Mouse (Mus musculus): Measurements from ENCODE around the gene Zfp94. TPM values are rescaled to one million over a fixed set of nuclear protein-coding genes. Genes with fewer than 3 reads are reported as not detected.

Zfp94 gene
- total RNA-seq, 2 experiments from 2014 or later = 13.2 to 16.2 TPM

Small RNA genes within 50 kb of the gene (microRNA-seq; reads per million reads assigned to microRNA genes)
- gene Gm27592 = not detected

Other genes with a start within 250 kb of the Zfp94 start
- 10 to 100 TPM; 42.8 to 54.9 TPM for gene Zfp180, start 234.7 kb downstream of the Zfp94 start, total RNA-seq (2021)
- 10 to 100 TPM in 1 of 2 experiments, 1 to 10 TPM in 1; 8.9 to 13.0 TPM for gene Zfp112, start 204.4 kb downstream of the Zfp94 start, total RNA-seq (2021)
- gene Zfp235, start 182.5 kb downstream of the Zfp94 start, total RNA-seq (2021) = 10 to 100 TPM; 20.5 to 23.5 TPM
- 1 to 10 TPM; 3.3 to 4.3 TPM for gene Zfp114, start 141.6 kb downstream of the Zfp94 start, total RNA-seq (2021)
- 10 to 100 TPM; 11.2 to 11.9 TPM for gene Zfp111, start 105.2 kb downstream of the Zfp94 start, total RNA-seq (2021)
- gene Zfp109, start 79.1 kb downstream of the Zfp94 start, total RNA-seq (2021) = 10 to 100 TPM in 1 of 2 experiments, 1 to 10 TPM in 1; 8.6 to 10.8 TPM
- 1 to 10 TPM; 7.8 to 9.1 TPM for gene Zfp108, start 61.9 kb downstream of the Zfp94 start, total RNA-seq (2021)
- 10 to 100 TPM; 11.8 to 12.6 TPM for gene Zfp93, start 46.2 kb downstream of the Zfp94 start, total RNA-seq (2021)
- 10 to 100 TPM; 21.9 to 23.9 TPM for gene Zfp61, start 15.4 kb downstream of the Zfp94 start, total RNA-seq (2021)
- not detected for gene Tescl, start 17.3 kb upstream of the Zfp94 start, total RNA-seq (2021)
- not detected for gene Lypd5, start 32.5 kb upstream of the Zfp94 start, total RNA-seq (2021)
- under 1 TPM; 0.42 to 0.77 TPM for gene Kcnn4, start 53.6 kb upstream of the Zfp94 start, total RNA-seq (2021)
- 10 to 100 TPM; 39.6 to 51.1 TPM for gene Smg9, start 83.0 kb upstream of the Zfp94 start, total RNA-seq (2021)
- gene Irgc1, start 135.6 kb upstream of the Zfp94 start, total RNA-seq (2021) = under 1 TPM; 0.42 to 0.72 TPM
- gene Plaur, start 145.8 kb upstream of the Zfp94 start, total RNA-seq (2021) = 1 to 10 TPM in 1 of 2 experiments, under 1 TPM in 1; 0.91 to 1.7 TPM
- 100 to 1,000 TPM; 235 to 307 TPM for gene Cadm4, start 165.4 kb upstream of the Zfp94 start, total RNA-seq (2021)
- gene Zfp428, start 190.3 kb upstream of the Zfp94 start, total RNA-seq (2021) = 10 to 100 TPM; 47.9 to 49.4 TPM
- not detected for gene AC161166.1, start 195.8 kb upstream of the Zfp94 start, total RNA-seq (2021)
- 10 to 100 TPM; 80.8 to 89.2 TPM for gene Irgq, start 214.0 kb upstream of the Zfp94 start, total RNA-seq (2021)
- not detected for gene Pinlyp, start 229.5 kb upstream of the Zfp94 start, total RNA-seq (2021)
- 10 to 100 TPM; 29.8 to 41.4 TPM for gene Xrcc1, start 229.6 kb upstream of the Zfp94 start, total RNA-seq (2021)